Comparison of ENCODE assay signal across 10 mouse cellular contexts in genomic region chr10:120587179-120587578, GRCm38 (mm10).
A peak's percentile ranks its signal among the peaks of the same experiment; 100 is the strongest.
DNase-seq lines count a peak whose midpoint lies in the region; ATAC-seq lines count a peak whose summit lies in the region.
"Had no signal": no experiment of that assay in that cellular context is flagged by ENCODE, and none has a peak within 500 bp of the region (broad histone marks: within the 10 kb centered on the region; RNA-seq: fewer than 3 reads in every experiment).

No protein-coding gene starts in this region.

- no peak overlapping the region for H3K9ac ChIP-seq in limb, embryonic 12.5 days (replicated peaks)
- H3K9ac ChIP-seq: heart, embryonic 15.5 days had no signal

- H3K4me2 ChIP-seq in limb, embryonic 12.5 days: no peak overlapping the region
- H3K4me2 ChIP-seq: heart, embryonic 15.5 days had no signal

- 92% methylated on average over 3 of the region's 3 CpGs for WGBS in limb, embryonic 12.5 days

- peak overlapping the region; percentile 82 for H3K27ac ChIP-seq in limb, embryonic 12.5 days
- H3K27ac ChIP-seq: heart, embryonic 15.5 days had no signal

- H3K9me3 ChIP-seq in limb, embryonic 12.5 days: no peaks in the 10 kb centered on the region
- H3K9me3 ChIP-seq: heart, embryonic 15.5 days had no signal

- peak; percentile 72 for ATAC-seq in activated CD4-positive, CD25-positive, alpha-beta regulatory T cell, adult 4 months
- ATAC-seq in common myeloid progenitor, adult 5-6 weeks (replicated peaks; ENCODE audit: low read depth, poor library complexity, severe bottlenecking): peak; percentile 81
- ATAC-seq in limb, embryonic 12.5 days (ENCODE audit: insufficient number of reproducible peaks, insufficient read depth, low FRiP score, low TSS enrichment, low read depth): no peak

- H3K27me3 ChIP-seq in limb, embryonic 12.5 days: no peaks in the 10 kb centered on the region
- no peaks in the 10 kb centered on the region for H3K27me3 ChIP-seq in splenic B cell, adult 2 months (ENCODE audit: control insufficient read depth, insufficient read depth, low read length, poor library complexity, severe bottlenecking)
- H3K27me3 ChIP-seq: heart, embryonic 15.5 days had no signal

- intact Hi-C loops in heart, postnatal 25 days (cut with DNase I): loop anchor here (1.0 to 5.0 kb wide), 2 partner anchors 115 to 275 kb away; no protein-coding TSS in a partner anchor

- H3K4me1 ChIP-seq in limb, embryonic 12.5 days (replicated peaks): peaks cover 15% of the 10 kb centered on the region

- H3K4me3 ChIP-seq in limb, embryonic 12.5 days (replicated peaks): no peak overlapping the region
- H3K4me3 ChIP-seq: heart, embryonic 15.5 days; myocyte had no signal

- peak; percentile 19 to 62 for DNase-seq in heart, adult 18-20 months
- DNase-seq in heart, postnatal 25 days (ENCODE audit: low spot score): no peak
- peak; percentile 74 for DNase-seq in 3T3-L1 (ENCODE audit: low read depth, low spot score)
- DNase-seq in splenic B cell, adult 2 months (ENCODE audit: low read depth, low spot score): peak; percentile 53
- DNase-seq in urinary bladder, postnatal 4 days (ENCODE audit: low spot score in 2 of 2): no peak

- no peaks in the 10 kb centered on the region for H3K36me3 ChIP-seq in limb, embryonic 12.5 days
- no peaks in the 10 kb centered on the region for H3K36me3 ChIP-seq in splenic B cell, adult 2 months (ENCODE audit: control insufficient read depth, insufficient read depth, low read length, poor library complexity, severe bottlenecking)
- H3K36me3 ChIP-seq: heart, embryonic 15.5 days had no signal

Comparison
In these comparisons a context has a peak if more than half of its experiments do, and no peak if none do; other contexts are left out.
1. DNase-seq: peak in heart, adult 18-20 months (2 of 2), 3T3-L1 (single experiment) and splenic B cell, adult 2 months (single experiment); none in heart, postnatal 25 days (single experiment) and urinary bladder, postnatal 4 days (0 of 2).